Mouse (Mus musculus) activated CD4-positive, CD25-positive, alpha-beta regulatory T cell (primary cell): ENCODE results near the gene Prickle3. TPM values are rescaled to one million over a fixed set of nuclear protein-coding genes. Genes with fewer than 3 reads are reported as not detected.

ENCODE experiments used
- polyA plus RNA-seq, 2 experiments: library from polyadenylated mRNA; unstranded; fragments of 100-300 nt; shearing (Covaris generic); gene quantifications; one replicate each; pipeline ENCODE4 v1.2.1; 2017

Prickle3 gene
- 10 to 100 TPM; 20.7 to 26.7 TPM for polyA plus RNA-seq

DNA sequence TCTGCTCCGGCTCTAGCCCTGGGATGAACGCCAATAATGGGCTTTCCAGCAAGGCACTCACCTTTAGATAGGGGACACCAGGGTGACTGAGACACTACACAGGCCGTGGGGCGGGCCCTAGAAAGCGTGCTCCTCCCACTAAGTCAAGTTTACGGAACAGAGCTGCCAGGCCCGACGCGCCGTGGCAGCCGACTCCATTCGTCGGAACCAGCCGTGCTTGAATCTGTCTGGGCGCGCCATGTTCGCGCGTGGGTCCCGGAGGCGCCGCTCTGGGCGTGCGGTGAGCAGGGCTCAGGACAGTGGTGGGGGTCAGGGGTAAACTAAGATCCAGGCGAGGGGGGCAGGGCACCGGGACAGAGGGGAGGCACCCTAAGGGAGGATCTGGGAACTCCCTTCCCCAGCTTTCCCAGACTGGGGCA lies at the start of gene Prickle3:
TSS of gene Prickle3 (plus strand) at position 40 of the 419 bp plus-strand sequence.

GRCm38 (mm10) chrX:7638401-7639091 lies 18.5 kb upstream of the Prickle3 start, which contains the start of gene Syp:
Syp (plus strand) TSS chrX:7638471.

GRCm38 (mm10) chrX:7670921-7671623 lies 14.0 kb downstream of the Prickle3 start, which contains the start of gene Plp2:
Plp2 (minus strand) TSS chrX:7671390.

GRCm38 (mm10) chrX:7680864-7681263 lies 23.8 kb downstream of the Prickle3 start, which contains the start of gene Magix:
Magix (minus strand) TSS chrX:7681251.

GRCm38 (mm10) chrX:7696954-7697381 lies 39.9 kb downstream of the Prickle3 start, which contains the start of gene Gpkow:
Gpkow (plus strand) TSS chrX:7697131.

GRCm38 (mm10) chrX:7714135-7714899 lies 57.3 kb downstream of the Prickle3 start, which contains the start of gene Wdr45:
Wdr45 (plus strand) TSS chrX:7714333.

Other genes starting within 250 kb of the Prickle3 start
- gene Foxp3, start 83.6 kb upstream of the Prickle3 start, polyA plus RNA-seq: 100 to 1,000 TPM; 131 to 160 TPM
- 10 to 100 TPM; 13.0 to 20.2 TPM for gene Ppp1r3f, start 83.0 kb upstream of the Prickle3 start, polyA plus RNA-seq
- gene Ccdc22, start 51.7 kb upstream of the Prickle3 start, polyA plus RNA-seq: 10 to 100 TPM; 14.3 to 20.4 TPM
- not detected for gene Cacna1f, start 50.2 kb upstream of the Prickle3 start, polyA plus RNA-seq
- 10 to 100 TPM in 1 of 2 experiments, 1 to 10 TPM in 1; 9.8 to 11.2 TPM for gene Syp, start 18.8 kb upstream of the Prickle3 start, polyA plus RNA-seq
- gene Plp2, start 14.1 kb downstream of the Prickle3 start, polyA plus RNA-seq: 100 to 1,000 TPM; 131 to 140 TPM
- gene Magix, start 24.0 kb downstream of the Prickle3 start, polyA plus RNA-seq: under 1 TPM; 0.07 to 0.15 TPM
- gene Gpkow, start 39.9 kb downstream of the Prickle3 start, polyA plus RNA-seq: 10 to 100 TPM; 53.2 to 55.6 TPM
- 10 to 100 TPM; 79.2 to 82.1 TPM for gene Wdr45, start 57.1 kb downstream of the Prickle3 start, polyA plus RNA-seq
- gene Gm45208, start 65.0 kb downstream of the Prickle3 start, polyA plus RNA-seq: not detected
- 10 to 100 TPM; 23.5 to 24.1 TPM for gene Praf2, start 71.2 kb downstream of the Prickle3 start, polyA plus RNA-seq
- not detected for gene Ccdc120, start 93.6 kb downstream of the Prickle3 start, polyA plus RNA-seq
- 10 to 100 TPM; 25.7 to 39.5 TPM for gene Tfe3, start 105.3 kb downstream of the Prickle3 start, polyA plus RNA-seq
- 10 to 100 TPM; 74.5 to 78.6 TPM for gene Gripap1, start 132.5 kb downstream of the Prickle3 start, polyA plus RNA-seq
- gene Kcnd1, start 165.0 kb downstream of the Prickle3 start, polyA plus RNA-seq: under 1 TPM; 0.21 to 0.61 TPM
- 100 to 1,000 TPM; 135 to 174 TPM for gene Otud5, start 184.1 kb downstream of the Prickle3 start, polyA plus RNA-seq
- 100 to 1,000 TPM in 1 of 2 experiments, 10 to 100 TPM in 1; 57.1 to 169 TPM for gene Pim2, start 221.0 kb downstream of the Prickle3 start, polyA plus RNA-seq
- 10 to 100 TPM; 21.5 to 29.9 TPM for gene Slc35a2, start 226.8 kb downstream of the Prickle3 start, polyA plus RNA-seq
- gene Pqbp1, start 242.0 kb downstream of the Prickle3 start, polyA plus RNA-seq: 100 to 1,000 TPM in 1 of 2 experiments, 10 to 100 TPM in 1; 99.4 to 142 TPM
- 100 to 1,000 TPM; 122 to 162 TPM for gene Timm17b, start 242.1 kb downstream of the Prickle3 start, polyA plus RNA-seq